Mouse (Mus musculus): Measurements from ENCODE around the gene Cnga3. TPM values are rescaled to one million over a fixed set of nuclear protein-coding genes. Genes with fewer than 3 reads are reported as not detected.

The Cnga3 gene
- polyA plus RNA-seq, 1 experiment from 2014 or later: not detected

- Histone ChIP-seq H3K4me3 (ENCODE audit: inconsistent target) (no peak overlapping the region), H3K27ac (no peak overlapping the region), H3K36me3 (ENCODE audit: inconsistent target) (no peaks in the 10 kb centered on the region), H3K79me2 (ENCODE audit: inconsistent target) (no peaks in the 10 kb centered on the region)
- 81% methylated on average over 10 of the region's 10 CpGs for WGBS (ENCODE audit: missing documents)
These were observed 24.9 kb downstream of the Cnga3 start for GRCm38 (mm10) chr1:37239045-37239635.

- no peaks in the 10 kb centered on the region for H3K79me2 ChIP-seq (ENCODE audit: inconsistent target)
These were observed 28.0 kb downstream of the Cnga3 start for GRCm38 (mm10) chr1:37242253-37242652.

GRCm38 (mm10) chr1:37246476-37246875 lies 32.2 kb downstream of the Cnga3 start:
- 91% methylated on average over 2 of the region's 2 CpGs for WGBS (ENCODE audit: missing documents)
- H3K27ac ChIP-seq: no peak overlapping the region
- H3K4me3 ChIP-seq (ENCODE audit: inconsistent target): no peak overlapping the region
- no peaks in the 10 kb centered on the region for H3K79me2 ChIP-seq (ENCODE audit: inconsistent target)
- H3K36me3 ChIP-seq (ENCODE audit: inconsistent target): no peaks in the 10 kb centered on the region

More at GRCm38 (mm10) chr1:37242253-37242652, 28.0 kb downstream of the Cnga3 start:
- Histone ChIP-seq H3K36me3 (ENCODE audit: inconsistent target) (no peaks in the 10 kb centered on the region), H3K27ac (no peak overlapping the region), H3K4me3 (ENCODE audit: inconsistent target) (no peak overlapping the region)
- WGBS (ENCODE audit: missing documents): 16% methylated on average over 8 of the region's 8 CpGs

GRCm38 (mm10) chr1:37248406-37248805 lies 34.2 kb downstream of the Cnga3 start:
- Histone ChIP-seq H3K79me2 (ENCODE audit: inconsistent target) (no peaks in the 10 kb centered on the region), H3K36me3 (ENCODE audit: inconsistent target) (no peaks in the 10 kb centered on the region), H3K27ac (no peak overlapping the region), H3K4me3 (ENCODE audit: inconsistent target) (no peak overlapping the region)
- WGBS (ENCODE audit: missing documents): 0% methylated on average over 1 of the region's 2 CpGs

GRCm38 (mm10) chr1:37250643-37251310 lies 36.5 kb downstream of the Cnga3 start:
- H3K79me2 ChIP-seq (ENCODE audit: inconsistent target): no peaks in the 10 kb centered on the region
- H3K4me3 ChIP-seq (ENCODE audit: inconsistent target): no peak overlapping the region
- no peak overlapping the region for H3K27ac ChIP-seq
- no peaks in the 10 kb centered on the region for H3K36me3 ChIP-seq (ENCODE audit: inconsistent target)
- 39% methylated on average over 5 of the region's 5 CpGs for WGBS (ENCODE audit: missing documents)

GRCm38 (mm10) chr1:37258443-37258842 lies 44.2 kb downstream of the Cnga3 start:
- Histone ChIP-seq H3K27ac (no peak overlapping the region), H3K36me3 (ENCODE audit: inconsistent target) (no peaks in the 10 kb centered on the region), H3K4me3 (ENCODE audit: inconsistent target) (no peak overlapping the region), H3K79me2 (ENCODE audit: inconsistent target) (no peaks in the 10 kb centered on the region)
- WGBS (ENCODE audit: missing documents): 95% methylated on average over 2 of the region's 2 CpGs

GRCm38 (mm10) chr1:37272464-37272863 lies 58.2 kb downstream of the Cnga3 start:
- H3K4me3 ChIP-seq (ENCODE audit: inconsistent target): no peak overlapping the region
- no peaks in the 10 kb centered on the region for H3K36me3 ChIP-seq (ENCODE audit: inconsistent target)
- H3K79me2 ChIP-seq (ENCODE audit: inconsistent target): no peaks in the 10 kb centered on the region
- WGBS (ENCODE audit: missing documents): 5% methylated on average over 7 of the region's 7 CpGs
- H3K27ac ChIP-seq: no peak overlapping the region

- Histone ChIP-seq H3K27ac (no peak overlapping the region), H3K36me3 (ENCODE audit: inconsistent target) (no peaks in the 10 kb centered on the region), H3K79me2 (ENCODE audit: inconsistent target) (no peaks in the 10 kb centered on the region), H3K4me3 (ENCODE audit: inconsistent target) (no peak overlapping the region)
- WGBS (ENCODE audit: missing documents): 63% methylated on average over 7 of the region's 7 CpGs
These were observed 72.3 kb downstream of the Cnga3 start for GRCm38 (mm10) chr1:37286556-37286955.

GRCm38 (mm10) chr1:37287748-37288147 lies 73.5 kb downstream of the Cnga3 start:
- H3K36me3 ChIP-seq (ENCODE audit: inconsistent target): no peaks in the 10 kb centered on the region
- WGBS (ENCODE audit: missing documents): 71% methylated on average over 1 of the region's 1 CpGs
- H3K27ac ChIP-seq: no peak overlapping the region
- no peaks in the 10 kb centered on the region for H3K79me2 ChIP-seq (ENCODE audit: inconsistent target)
- H3K4me3 ChIP-seq (ENCODE audit: inconsistent target): no peak overlapping the region

GRCm38 (mm10) chr1:37288181-37288935 lies 74.1 kb downstream of the Cnga3 start:
- Histone ChIP-seq H3K27ac (no peak overlapping the region), H3K36me3 (ENCODE audit: inconsistent target) (no peaks in the 10 kb centered on the region), H3K79me2 (ENCODE audit: inconsistent target) (no peaks in the 10 kb centered on the region), H3K4me3 (ENCODE audit: inconsistent target) (no peak overlapping the region)
- 90% methylated on average over 9 of the region's 11 CpGs for WGBS (ENCODE audit: missing documents)

- Histone ChIP-seq H3K79me2 (ENCODE audit: inconsistent target) (no peaks in the 10 kb centered on the region), H3K36me3 (ENCODE audit: inconsistent target) (no peaks in the 10 kb centered on the region), H3K27ac (no peak overlapping the region), H3K4me3 (ENCODE audit: inconsistent target) (no peak overlapping the region)
- 81% methylated on average over 7 of the region's 7 CpGs for WGBS (ENCODE audit: missing documents)
These were observed 74.7 kb downstream of the Cnga3 start for GRCm38 (mm10) chr1:37288941-37289340.

GRCm38 (mm10) chr1:37296414-37296813 lies 82.2 kb downstream of the Cnga3 start:
- H3K79me2 ChIP-seq (ENCODE audit: inconsistent target): peaks cover 14% of the 10 kb centered on the region
- no peaks in the 10 kb centered on the region for H3K36me3 ChIP-seq (ENCODE audit: inconsistent target)
- H3K4me3 ChIP-seq (ENCODE audit: inconsistent target): no peak overlapping the region
- 80% methylated on average over 1 of the region's 1 CpGs for WGBS (ENCODE audit: missing documents)
- H3K27ac ChIP-seq: no peak overlapping the region

GRCm38 (mm10) chr1:37298904-37299303 lies 84.7 kb downstream of the Cnga3 start:
- no peak overlapping the region for H3K27ac ChIP-seq
- no peak overlapping the region for H3K4me3 ChIP-seq (ENCODE audit: inconsistent target)
- peaks cover 39% of the 10 kb centered on the region for H3K79me2 ChIP-seq (ENCODE audit: inconsistent target)
- WGBS (ENCODE audit: missing documents): 88% methylated on average over 2 of the region's 2 CpGs
- H3K36me3 ChIP-seq (ENCODE audit: inconsistent target): no peaks in the 10 kb centered on the region

- H3K36me3 ChIP-seq (ENCODE audit: inconsistent target): no peaks in the 10 kb centered on the region
- under 1% methylated on average over 74 of the region's 77 CpGs for WGBS (ENCODE audit: missing documents)
- H3K79me2 ChIP-seq (ENCODE audit: inconsistent target): peaks cover 48% of the 10 kb centered on the region
- H3K27ac ChIP-seq: peak within 1 kb of the TSS; percentile 71
- H3K4me3 ChIP-seq (ENCODE audit: inconsistent target): peak within 1 kb of the TSS; percentile 74
These were observed 85.6 kb downstream of the Cnga3 start, which contains the start of gene Inpp4a for GRCm38 (mm10) chr1:37299540-37300491. Gene Inpp4a, plus strand, starts transcription at chr1:37299865.

All from macrophage (primary cell).